Mouse (Mus musculus) macrophage (primary cell): ENCODE measurements around the gene Cnppd1. TPM values are rescaled to one million over a fixed set of nuclear protein-coding genes. Genes with fewer than 3 reads are reported as not detected.
A peak's percentile ranks its signal among the peaks of the same experiment; 100 is the strongest.

Experiments used
- H3K27ac ChIP-seq: fragments of 350-480 bp; formaldehyde crosslinking; 2 replicates; pipeline ENCODE4 v1.9.0; 2021
- H3K36me3 ChIP-seq: fragments of 350-480 bp; formaldehyde crosslinking; 2 replicates; pipeline ENCODE4 v1.9.0; 2021; ENCODE audit errors: inconsistent target
- H3K4me3 ChIP-seq: fragments of 350-480 bp; formaldehyde crosslinking; 2 replicates; pipeline ENCODE4 v1.9.0; 2021; ENCODE audit errors: inconsistent target
- H3K79me2 ChIP-seq: fragments of 350-480 bp; formaldehyde crosslinking; 2 replicates; pipeline ENCODE4 v1.9.0; 2021; ENCODE audit errors: inconsistent target
- WGBS: methylation state at CpG from one replicate; pipeline ENCODE4 v1.1.7; 2026; ENCODE audit warnings: inconsistent platforms; ENCODE audit not compliant: missing documents; 5-methylcytosine and 5-hydroxymethylcytosine counted together
- polyA plus RNA-seq: library from polyadenylated mRNA; stranded (reverse); fragments of 250-400 nt; gene quantifications from 3 replicates; pipeline ENCODE4 v1.2.4, GENCODE M21; 2018; ENCODE audit warnings: inconsistent platforms

Cnppd1 gene
- polyA plus RNA-seq, 1 experiment from 2014 or later, result 52.3 TPM

GRCm38 (mm10) chr1:75136293-75136692, 6.2 kb downstream of the Cnppd1 start:
- WGBS, result 87% methylated on average over 6 of the region's 6 CpGs
- no peak overlapping the region for H3K4me3 ChIP-seq
- peaks cover 41% of the 10 kb centered on the region for H3K36me3 ChIP-seq
- peaks cover 28% of the 10 kb centered on the region for H3K79me2 ChIP-seq
- H3K27ac ChIP-seq, result no peak overlapping the region

- H3K27ac ChIP-seq, result no peak within 1 kb of the TSS
- peaks cover under 1% of the 10 kb centered on the region; the same call in 1 of the 2 replicates for H3K79me2 ChIP-seq
- peaks cover 30% of the 10 kb centered on the region for H3K36me3 ChIP-seq
- 77% methylated on average over 12 of the region's 12 CpGs for WGBS
- no peak within 1 kb of the TSS for H3K4me3 ChIP-seq
Measured at GRCm38 (mm10) chr1:75133421-75134207, 8.9 kb downstream of the Cnppd1 start, which contains the start of gene Slc23a3. Slc23a3 (minus strand) TSS chr1:75133890.

DNA sequence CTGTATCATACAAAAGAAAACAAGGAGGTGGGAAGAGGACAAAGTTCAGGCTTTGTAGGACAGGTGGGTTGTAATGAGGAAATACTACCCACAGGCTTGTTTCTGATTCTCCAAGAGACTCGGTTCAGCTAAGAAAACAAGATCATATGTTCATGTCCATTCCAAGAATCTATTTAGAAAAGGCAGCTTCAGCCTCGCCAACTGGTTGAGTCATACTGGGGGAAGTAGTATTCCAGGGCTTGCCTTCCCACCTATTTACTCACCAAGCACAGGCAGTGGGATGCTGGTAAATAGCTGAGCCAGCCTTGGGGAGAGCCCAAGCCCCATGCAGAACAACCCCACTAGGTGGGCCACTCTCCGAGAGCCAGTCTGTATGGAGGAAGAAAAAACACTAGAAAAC, 13.9 kb downstream of the Cnppd1 start:
- Histone ChIP-seq H3K4me3 (no peak overlapping the region), H3K36me3 (no peaks in the 10 kb centered on the region), H3K79me2 (no peaks in the 10 kb centered on the region), H3K27ac (no peak overlapping the region)
- 88% methylated on average over 3 of the region's 3 CpGs for WGBS

- Histone ChIP-seq H3K4me3 (peak overlapping the region; percentile 38), H3K36me3 (no peaks in the 10 kb centered on the region), H3K27ac (peak overlapping the region; percentile 80), H3K79me2 (no peaks in the 10 kb centered on the region)
- WGBS, result 38% methylated on average over 5 of the region's 5 CpGs
Measured at GRCm38 (mm10) chr1:75125418-75125817, 17.1 kb downstream of the Cnppd1 start.

DNA sequence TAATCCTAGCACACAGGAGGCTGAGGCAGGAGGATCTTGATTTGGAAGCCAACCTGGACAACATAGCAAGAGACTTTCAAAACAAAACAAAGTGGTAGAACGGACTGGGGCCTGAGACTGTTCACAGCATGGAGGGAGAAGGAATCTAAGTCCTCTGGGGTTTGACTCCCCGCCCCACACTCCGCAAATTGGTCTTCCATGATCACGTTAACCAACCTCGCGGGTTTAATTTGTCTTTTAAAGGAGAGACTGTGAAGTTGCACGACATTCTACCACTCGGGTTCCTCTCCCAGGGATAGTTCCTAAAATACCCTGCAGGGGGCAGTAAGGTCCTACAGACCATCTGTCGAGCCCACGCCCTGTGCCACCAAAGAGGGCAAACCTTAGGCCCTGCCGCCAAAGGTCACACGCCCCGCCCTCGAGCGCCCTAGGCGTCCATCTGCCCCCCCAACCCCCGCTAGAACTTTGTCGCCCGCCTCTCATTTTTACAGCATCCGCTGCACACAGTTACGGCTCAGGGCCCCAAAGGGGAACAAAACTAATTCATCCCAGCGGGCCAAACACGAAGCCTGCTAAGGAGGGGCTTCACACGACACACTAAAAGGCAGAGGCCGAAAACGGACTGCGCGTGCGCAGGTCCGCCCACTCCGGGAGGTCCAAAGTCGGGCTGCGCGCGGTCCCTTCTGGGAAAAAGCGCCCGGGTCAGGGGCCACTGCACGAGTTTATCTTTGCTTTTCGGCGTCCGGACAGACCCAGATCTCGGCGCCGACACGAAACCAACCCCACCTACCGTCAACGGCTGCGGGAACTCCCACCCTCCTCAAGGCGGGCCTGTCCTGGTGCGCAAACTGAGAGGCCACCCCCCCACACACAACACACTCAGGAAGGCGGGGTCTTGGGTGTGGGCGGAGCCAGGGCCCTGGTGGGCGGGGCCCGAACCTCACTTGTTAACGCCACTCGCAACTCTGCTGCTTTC, 17.9 kb downstream of the Cnppd1 start, which contains the start of gene Nhej1:
Gene Nhej1 (minus strand): TSS at position 855 of the 976 bp plus-strand sequence.
- H3K79me2 ChIP-seq, result no peaks in the 10 kb centered on the region
- peak within 1 kb of the TSS; percentile 80 for H3K27ac ChIP-seq
- WGBS, result 2% methylated on average over 55 of the region's 56 CpGs
- no peaks in the 10 kb centered on the region for H3K36me3 ChIP-seq
- peak within 1 kb of the TSS; percentile 38 for H3K4me3 ChIP-seq

GRCm38 (mm10) chr1:75122211-75122610, 20.3 kb downstream of the Cnppd1 start:
- no peaks in the 10 kb centered on the region for H3K36me3 ChIP-seq
- H3K79me2 ChIP-seq, result no peaks in the 10 kb centered on the region
- no peak overlapping the region for H3K27ac ChIP-seq
- H3K4me3 ChIP-seq, result no peak overlapping the region
- 87% methylated on average over 3 of the region's 3 CpGs for WGBS

Other genes starting within 250 kb of the Cnppd1 start
- gene Cryba2, start 249.6 kb downstream of the Cnppd1 start, polyA plus RNA-seq, result not detected in 3 replicates
- gene Cfap65, start 207.1 kb downstream of the Cnppd1 start, polyA plus RNA-seq, result not detected in 3 replicates
- 0.06 to 0.19 TPM in 2 of 3 replicates, not detected in the other for gene Ihh, start 191.0 kb downstream of the Cnppd1 start, polyA plus RNA-seq
- gene Nhej1, start 17.5 kb downstream of the Cnppd1 start, polyA plus RNA-seq, result 2.1 to 3.5 TPM (median 2.5 TPM) in 3 replicates
- gene Slc23a3, start 8.8 kb downstream of the Cnppd1 start, polyA plus RNA-seq, result not detected in 3 replicates
- 56.8 to 88.1 TPM (median 67.2 TPM) in 3 replicates for gene Retreg2, start 67 bp upstream of the Cnppd1 start, polyA plus RNA-seq
- 16.6 to 24.7 TPM (median 21.2 TPM) in 3 replicates for gene Zfand2b, start 25.9 kb upstream of the Cnppd1 start, polyA plus RNA-seq
- 5.1 to 12.7 TPM (median 6.4 TPM) in 3 replicates for gene Abcb6, start 37.7 kb upstream of the Cnppd1 start, polyA plus RNA-seq
- 7.3 to 11.6 TPM (median 9.2 TPM) in 3 replicates for gene Ankzf1, start 49.4 kb upstream of the Cnppd1 start, polyA plus RNA-seq
- 9.0 to 21.6 TPM (median 10.2 TPM) in 3 replicates for gene Atg9a, start 49.5 kb upstream of the Cnppd1 start, polyA plus RNA-seq
- gene Glb1l, start 68.1 kb upstream of the Cnppd1 start, polyA plus RNA-seq, result 9.8 to 15.2 TPM (median 13.2 TPM) in 3 replicates
- 31.1 to 48.8 TPM (median 46.3 TPM) in 3 replicates for gene Stk16, start 68.1 kb upstream of the Cnppd1 start, polyA plus RNA-seq
- 23.4 to 32.3 TPM (median 23.9 TPM) in 3 replicates for gene Tuba4a, start 77.2 kb upstream of the Cnppd1 start, polyA plus RNA-seq
- not detected in 3 replicates for gene A630095N17Rik, start 89.4 kb upstream of the Cnppd1 start, polyA plus RNA-seq
- gene Dnajb2, start 93.7 kb upstream of the Cnppd1 start, polyA plus RNA-seq, result 9.7 to 10.3 TPM (median 10.1 TPM) in 3 replicates
- 0.04 to 0.26 TPM in 2 of 3 replicates, not detected in the other for gene Ptprn, start 121.8 kb upstream of the Cnppd1 start, polyA plus RNA-seq
- gene Resp18, start 135.7 kb upstream of the Cnppd1 start, polyA plus RNA-seq, result not detected in 3 replicates
- 28.9 to 35.0 TPM (median 29.8 TPM) in 3 replicates for gene Dnpep, start 175.3 kb upstream of the Cnppd1 start, polyA plus RNA-seq
- gene Des, start 217.6 kb upstream of the Cnppd1 start, polyA plus RNA-seq, result not detected in 3 replicates
- gene Speg, start 232.6 kb upstream of the Cnppd1 start, polyA plus RNA-seq, result 98.9 to 144 TPM (median 121 TPM) in 3 replicates